Mouse (Mus musculus) hindbrain, postnatal 0 days (tissue): Measurements from ENCODE around the gene Selenok. TPM values are rescaled to one million over a fixed set of nuclear protein-coding genes. Genes with fewer than 3 reads are reported as not detected.

Experiments used
- ATAC-seq: fragments of 200-750 bp; cut with Nextera tagmentation; 2 replicates; pipeline ENCODE4 v1.8.0; 2017; ENCODE audit warnings: mild to moderate bottlenecking, moderate TSS enrichment, moderate library complexity
- DNase-seq: peaks from one replicate; pipeline ENCODE4 v3.0.0-alpha.2; 2015; ENCODE audit warnings: low spot score
- H3K27ac ChIP-seq: fragments of 300-500 bp; sonication (generic); 2 replicates; pipeline ENCODE4 v1.5.1; 2014; ENCODE audit warnings: mild to moderate bottlenecking
- H3K27me3 ChIP-seq: fragments of 300-500 bp; sonication (generic); 2 replicates; pipeline ENCODE4 v1.6.1; 2014; ENCODE audit warnings: low read length, mixed read lengths; ENCODE audit not compliant: insufficient read depth
- H3K36me3 ChIP-seq: fragments of 300-500 bp; sonication (generic); 2 replicates; pipeline ENCODE4 v1.6.1; 2014; ENCODE audit warnings: low read length, mixed read lengths; ENCODE audit not compliant: insufficient read depth
- H3K4me1 ChIP-seq: fragments of 300-500 bp; sonication (generic); 2 replicates; pipeline ENCODE4 v1.6.1; 2014; ENCODE audit warnings: antibody characterized with exemption, low read length, mixed read lengths; ENCODE audit not compliant: insufficient read depth
- H3K4me2 ChIP-seq: fragments of 300-500 bp; sonication (generic); 2 replicates; pipeline ENCODE4 v1.6.1; 2014; ENCODE audit warnings: low read depth, mild to moderate bottlenecking, low read length, moderate library complexity, mixed read lengths
- H3K4me3 ChIP-seq: fragments of 300-500 bp; sonication (generic); 2 replicates; pipeline ENCODE4 v1.5.1; 2014; ENCODE audit warnings: low read length
- H3K9ac ChIP-seq: fragments of 300-500 bp; sonication (generic); replicated peaks from 2 replicates; pipeline ENCODE4 v1.6.1; 2014; ENCODE audit warnings: mild to moderate bottlenecking, low read length, moderate library complexity, mixed read lengths
- H3K9me3 ChIP-seq: fragments of 300-500 bp; sonication (generic); 2 replicates; pipeline ENCODE4 v1.6.1; 2016; ENCODE audit warnings: low read length, mixed read lengths
- CTCF ChIP-seq: IDR thresholded peaks from 2 replicates; pipeline ENCODE4 v1.5.1; 2016; ENCODE audit warnings: antibody characterized with exemption, control low read depth, low read depth
- WGBS: fragments of 180-500 bp; shearing (Covaris S2); extraction: QIAGEN DNeasy Blood & Tissue Kit; methylation state at CpG from one replicate; pipeline ENCODE4 v1.1.7; 2014; 5-methylcytosine and 5-hydroxymethylcytosine counted together
- microRNA-seq, 2 experiments: library from miRNA; unstranded; fragments of <30 nt; microRNA quantifications; one replicate each; pipeline ENCODE4; 2016
- polyA plus RNA-seq: library from polyadenylated mRNA; unstranded; fragments of >200 nt; fragmentation: Nextera tagmentation; extraction: Ambion mirVana; gene quantifications from 2 replicates; pipeline ENCODE4 v1.2.1, GENCODE M21; 2015
- total RNA-seq: library from RNA; depleted of rRNA; stranded (reverse); fragments of >200 nt; gene quantifications from 2 replicates; pipeline ENCODE4 v1.2.3, GENCODE M21; 2014; rRNA removed

Selenok gene
- total and polyA plus RNA-seq, 2 experiments from 2014 or later, result 73.1 to 429 TPM

- 88% methylated on average over 8 of the region's 8 CpGs for WGBS
Observed at GRCm38 (mm10) chr14:30017794-30018462, 49.8 kb downstream of the Selenok start.

GRCm38 (mm10) chr14:30018463-30018801, 50.3 kb downstream of the Selenok start:
- no peaks in the 10 kb centered on the region for H3K9me3 ChIP-seq
- no peaks in the 10 kb centered on the region for H3K27me3 ChIP-seq
- H3K4me1 ChIP-seq, result no peaks in the 10 kb centered on the region
- DNase-seq, result no peak
- no peak overlapping the region for H3K4me2 ChIP-seq
- 79% methylated on average over 4 of the region's 4 CpGs for WGBS
- no peak overlapping the region for H3K9ac ChIP-seq
- TF ChIP-seq CTCF, result no peak
- no peaks in the 10 kb centered on the region for H3K36me3 ChIP-seq
- no peak for ATAC-seq
- no peak overlapping the region for H3K4me3 ChIP-seq
- no peak overlapping the region for H3K27ac ChIP-seq

More at GRCm38 (mm10) chr14:30017794-30018462, 49.8 kb downstream of the Selenok start:
- Histone ChIP-seq H3K4me3 (no peak overlapping the region), H3K27me3 (no peaks in the 10 kb centered on the region), H3K9me3 (no peaks in the 10 kb centered on the region), H3K4me1 (no peaks in the 10 kb centered on the region), H3K9ac (no peak overlapping the region), H3K27ac (no peak overlapping the region), H3K36me3 (no peaks in the 10 kb centered on the region), H3K4me2 (no peak overlapping the region)
- DNase-seq (no peak), ATAC-seq (no peak)
- TF ChIP-seq CTCF, result no peak

- no peak for TF ChIP-seq CTCF
- Histone ChIP-seq H3K9ac (no peak overlapping the region), H3K4me2 (no peak overlapping the region), H3K4me1 (no peaks in the 10 kb centered on the region), H3K9me3 (no peaks in the 10 kb centered on the region), H3K27me3 (no peaks in the 10 kb centered on the region), H3K27ac (no peak overlapping the region), H3K4me3 (no peak overlapping the region), H3K36me3 (no peaks in the 10 kb centered on the region)
- no peak for DNase-seq
- ATAC-seq, result no peak
- WGBS, result 94% methylated on average over 6 of the region's 6 CpGs
Observed at GRCm38 (mm10) chr14:30018846-30019245, 50.7 kb downstream of the Selenok start.

- H3K4me3 ChIP-seq, result no peak overlapping the region
- H3K36me3 ChIP-seq, result no peaks in the 10 kb centered on the region
- H3K9ac ChIP-seq, result no peak overlapping the region
- H3K9me3 ChIP-seq, result no peaks in the 10 kb centered on the region
- H3K4me1 ChIP-seq, result no peaks in the 10 kb centered on the region
- no peak overlapping the region for H3K27ac ChIP-seq
- ATAC-seq (no peak), DNase-seq (no peak)
- no peak for TF ChIP-seq CTCF
- H3K4me2 ChIP-seq, result no peak overlapping the region
- 94% methylated on average over 8 of the region's 8 CpGs for WGBS
- H3K27me3 ChIP-seq, result no peaks in the 10 kb centered on the region
Observed at GRCm38 (mm10) chr14:30019375-30019774, 51.3 kb downstream of the Selenok start.

GRCm38 (mm10) chr14:30019792-30020575, 51.9 kb downstream of the Selenok start:
- DNase-seq (no peak), ATAC-seq (no peak)
- TF ChIP-seq CTCF, result no peak
- H3K4me1 ChIP-seq, result no peaks in the 10 kb centered on the region
- H3K9me3 ChIP-seq, result no peaks in the 10 kb centered on the region
- H3K36me3 ChIP-seq, result no peaks in the 10 kb centered on the region
- H3K4me3 ChIP-seq, result no peak overlapping the region
- H3K27ac ChIP-seq, result no peak overlapping the region
- no peaks in the 10 kb centered on the region for H3K27me3 ChIP-seq
- H3K4me2 ChIP-seq, result no peak overlapping the region
- no peak overlapping the region for H3K9ac ChIP-seq
- 53% methylated on average over 9 of the region's 9 CpGs for whole genome bisulfite sequencing

- 94% methylated on average over 6 of the region's 6 CpGs for WGBS
- H3K9ac ChIP-seq, result no peak overlapping the region
- H3K36me3 ChIP-seq, result no peaks in the 10 kb centered on the region
- H3K4me3 ChIP-seq, result no peak overlapping the region
- H3K4me1 ChIP-seq, result no peaks in the 10 kb centered on the region
- no peaks in the 10 kb centered on the region for H3K9me3 ChIP-seq
- no peak overlapping the region for H3K4me2 ChIP-seq
- ATAC-seq, result no peak
- no peak for TF ChIP-seq CTCF
- no peak for DNase-seq
- no peaks in the 10 kb centered on the region for H3K27me3 ChIP-seq
- no peak overlapping the region for H3K27ac ChIP-seq
Observed at GRCm38 (mm10) chr14:30022471-30022870, 54.4 kb downstream of the Selenok start.

- no peak overlapping the region for H3K9ac ChIP-seq
- no peak overlapping the region for H3K27ac ChIP-seq
- TF ChIP-seq CTCF, result no peak
- 75% methylated on average over 7 of the region's 7 CpGs for WGBS
- no peaks in the 10 kb centered on the region for H3K9me3 ChIP-seq
- DNase-seq (no peak), ATAC-seq (no peak)
- no peak overlapping the region for H3K4me2 ChIP-seq
- H3K4me3 ChIP-seq, result no peak overlapping the region
- no peaks in the 10 kb centered on the region for H3K36me3 ChIP-seq
- H3K4me1 ChIP-seq, result no peaks in the 10 kb centered on the region
- no peaks in the 10 kb centered on the region for H3K27me3 ChIP-seq
Observed at GRCm38 (mm10) chr14:30024387-30024786, 56.3 kb downstream of the Selenok start.

Small RNAs within 50 kb of the gene (microRNA-seq; reads per million reads assigned to microRNA genes)
- 0 to 0.36 reads per million in 2 experiments for gene Mir6947

Other genes with a start within 250 kb of the Selenok start
- gene Cacna2d3, start 246.4 kb upstream of the Selenok start, total RNA-seq, result 27.3 and 39.0 TPM in 2 replicates
- 36.5 and 37.6 TPM in 2 replicates for gene Cacna2d3, start 246.4 kb upstream of the Selenok start, polyA plus RNA-seq
- gene Actr8, start 10.0 kb downstream of the Selenok start, total RNA-seq, result 38.0 and 40.0 TPM in 2 replicates
- 51.3 and 54.9 TPM in 2 replicates for gene Actr8, start 10.0 kb downstream of the Selenok start, polyA plus RNA-seq
- 0.18 and 0.58 TPM in 2 replicates for gene Il17rb, start 40.6 kb downstream of the Selenok start, total RNA-seq
- 0.86 and 0.94 TPM in 2 replicates for gene Il17rb, start 40.6 kb downstream of the Selenok start, polyA plus RNA-seq
- gene Chdh, start 40.7 kb downstream of the Selenok start, total RNA-seq, result 1.3 TPM in 2 replicates
- 0.30 and 0.58 TPM in 2 replicates for gene Chdh, start 40.7 kb downstream of the Selenok start, polyA plus RNA-seq